Mouse (Mus musculus): ENCODE results near the gene Fxyd4.

Fxyd4 gene

GRCm38 (mm10) chr6:117937222-117937932 lies at the start of gene Fxyd4:
Gene Fxyd4, minus strand, starts transcription at chr6:117937692.
- DNase-seq: peak; percentile 25

- no peak for DNase-seq
Observed at GRCm38 (mm10) chr6:117987173-117987572, 49.7 kb upstream of the Fxyd4 start.

GRCm38 (mm10) chr6:117966729-117967128 lies 29.2 kb upstream of the Fxyd4 start:
- no peak for DNase-seq

GRCm38 (mm10) chr6:117963201-117963600 lies 25.7 kb upstream of the Fxyd4 start:
- DNase-seq: no peak

GRCm38 (mm10) chr6:117956851-117957501 lies 19.5 kb upstream of the Fxyd4 start:
- peak; percentile 33 for DNase-seq

GRCm38 (mm10) chr6:117956161-117956560 lies 18.7 kb upstream of the Fxyd4 start:
- no peak for DNase-seq

GRCm38 (mm10) chr6:117952330-117952729 lies 14.8 kb upstream of the Fxyd4 start:
- DNase-seq: no peak

GRCm38 (mm10) chr6:117943899-117944298 lies 6.4 kb upstream of the Fxyd4 start:
- DNase-seq: no peak

GRCm38 (mm10) chr6:117942769-117943168 lies 5.3 kb upstream of the Fxyd4 start:
- DNase-seq: no peak

- DNase-seq: no peak
Observed at GRCm38 (mm10) chr6:117938951-117939350, 1.5 kb upstream of the Fxyd4 start.

- DNase-seq: no peak
Observed at GRCm38 (mm10) chr6:117935681-117936612, 1.5 kb downstream of the Fxyd4 start.

- DNase-seq: no peak
Observed at GRCm38 (mm10) chr6:117934301-117934700, 3.2 kb downstream of the Fxyd4 start.

- peak; percentile 20 for DNase-seq
Observed at GRCm38 (mm10) chr6:117932325-117933051, 5.0 kb downstream of the Fxyd4 start.

GRCm38 (mm10) chr6:117929945-117930655 lies 7.4 kb downstream of the Fxyd4 start:
- DNase-seq: no peak

- no peak for DNase-seq
Observed at GRCm38 (mm10) chr6:117928746-117929145, 8.7 kb downstream of the Fxyd4 start.

- DNase-seq: no peak
Observed at GRCm38 (mm10) chr6:117927955-117928354, 9.5 kb downstream of the Fxyd4 start.

- no peak for DNase-seq
Observed at GRCm38 (mm10) chr6:117926871-117927491, 10.5 kb downstream of the Fxyd4 start.

- no peak for DNase-seq
Observed at GRCm38 (mm10) chr6:117922041-117922440, 15.5 kb downstream of the Fxyd4 start.

GRCm38 (mm10) chr6:117920659-117921640 lies 16.5 kb downstream of the Fxyd4 start:
- peak; percentile 54 for DNase-seq

- DNase-seq: no peak
Observed at GRCm38 (mm10) chr6:117918043-117918442, 19.4 kb downstream of the Fxyd4 start.

All from kidney, postnatal 14 days (tissue).